ENCODE assay signal across 8 mouse cellular contexts in genomic region chr1:153308179-153308914, GRCm38 (mm10). TPM values are rescaled to one million over a fixed set of nuclear protein-coding genes. Genes with fewer than 3 reads are reported as not detected.
A peak's percentile ranks its signal among the peaks of the same experiment; 100 is the strongest.
DNase-seq lines count a peak whose midpoint lies in the region; ATAC-seq lines count a peak whose summit lies in the region.

No protein-coding gene starts in this region.

- no peak overlapping the region for H3K4me3 ChIP-seq in forebrain, embryonic 10.5 days
- no peak overlapping the region for H3K4me3 ChIP-seq in forebrain, embryonic 11.5 days (ENCODE audit: low read depth, low read length)
- no peak overlapping the region for H3K4me3 ChIP-seq in intestine, embryonic 16.5 days (ENCODE audit: low read length)
- no peak overlapping the region for H3K4me3 ChIP-seq in liver, embryonic 11.5 days (ENCODE audit: low read depth, low read length)

- no peak overlapping the region for H3K4me2 ChIP-seq in forebrain, embryonic 11.5 days (ENCODE audit: low read depth, low read length, severe bottlenecking)
- H3K4me2 ChIP-seq in intestine, embryonic 16.5 days (ENCODE audit: low read depth, low read length): peak overlapping the region; percentile 35
- peak overlapping the region; percentile 31 for H3K4me2 ChIP-seq in liver, embryonic 11.5 days

- no peak for ATAC-seq in forebrain, embryonic 11.5 days (replicated peaks; ENCODE audit: low FRiP score)
- peak; percentile 61 for ATAC-seq in intestine, embryonic 16.5 days
- ATAC-seq in liver, embryonic 11.5 days (replicated peaks; ENCODE audit: low FRiP score): no peak

- H3K4me1 ChIP-seq in forebrain, embryonic 10.5 days: peaks cover 22% of the 10 kb centered on the region
- H3K4me1 ChIP-seq in forebrain, embryonic 11.5 days (replicated peaks; ENCODE audit: control insufficient read depth, insufficient read depth, low read length): 0 out of 2 replicates have a peak, but pooled peaks cover 2% of the 10 kb centered on the region
- peaks cover 30% of the 10 kb centered on the region for H3K4me1 ChIP-seq in intestine, embryonic 16.5 days (ENCODE audit: control insufficient read depth, insufficient read depth, low read length)
- peaks cover 29% of the 10 kb centered on the region for H3K4me1 ChIP-seq in liver, embryonic 11.5 days (replicated peaks; ENCODE audit: control insufficient read depth, insufficient read depth, low read length)

- WGBS in forebrain, embryonic 10.5 days: 79% methylated on average over 9 of the region's 9 CpGs
- WGBS in forebrain, embryonic 11.5 days: 78% methylated on average over 9 of the region's 9 CpGs
- WGBS in intestine, embryonic 16.5 days: 45% methylated on average over 9 of the region's 9 CpGs
- WGBS in liver, embryonic 11.5 days: 74% methylated on average over 9 of the region's 9 CpGs

- no peak for DNase-seq in forebrain, embryonic 10.5 days (ENCODE audit: extremely low spot score, low spot score)
- DNase-seq in forebrain, embryonic 11.5 days (ENCODE audit: low spot score): no peak
- peak; percentile 16 to 20 for DNase-seq in cerebellum, adult 18-20 months
- peak; percentile 52 for DNase-seq in gastrocnemius, postnatal 10 days
- no peak for DNase-seq in liver, embryonic 11.5 days (ENCODE audit: low spot score)
- DNase-seq in right cerebral cortex, postnatal 36 days (ENCODE audit: low spot score in 2 of 2): peak; percentile 54 to 68
- DNase-seq in embryo, embryonic 10.5 days (ENCODE audit: low spot score): no peak

- H3K9ac ChIP-seq in forebrain, embryonic 11.5 days (ENCODE audit: low read length): no peak overlapping the region
- peak overlapping the region; percentile 25; the same call in 1 of the 2 replicates for H3K9ac ChIP-seq in intestine, embryonic 16.5 days (ENCODE audit: low read depth, low read length)
- H3K9ac ChIP-seq in liver, embryonic 11.5 days (ENCODE audit: low read depth, low read length): 0 out of 2 replicates have a peak overlapping the region, but pooled peaks have one; percentile 5

- H3K36me3 ChIP-seq in forebrain, embryonic 10.5 days (replicated peaks): peaks cover 3% of the 10 kb centered on the region; the same call in 1 of the 2 replicates
- no peaks in the 10 kb centered on the region for H3K36me3 ChIP-seq in forebrain, embryonic 11.5 days (ENCODE audit: control insufficient read depth, insufficient read depth, low read length)
- H3K36me3 ChIP-seq in intestine, embryonic 16.5 days (ENCODE audit: control insufficient read depth, insufficient read depth, low read length): 0 out of 2 replicates have a peak, but pooled peaks cover under 1% of the 10 kb centered on the region
- H3K36me3 ChIP-seq in liver, embryonic 11.5 days (ENCODE audit: control insufficient read depth, insufficient read depth, low read length): no peaks in the 10 kb centered on the region

- no peaks in the 10 kb centered on the region; the same call in 1 of the 2 replicates for H3K9me3 ChIP-seq in forebrain, embryonic 10.5 days
- no peaks in the 10 kb centered on the region for H3K9me3 ChIP-seq in forebrain, embryonic 11.5 days (ENCODE audit: control insufficient read depth, low read length)
- no peaks in the 10 kb centered on the region for H3K9me3 ChIP-seq in intestine, embryonic 16.5 days (ENCODE audit: control insufficient read depth, low read length)
- H3K9me3 ChIP-seq in liver, embryonic 11.5 days (ENCODE audit: control insufficient read depth, low read length): no peaks in the 10 kb centered on the region

- H3K27me3 ChIP-seq in forebrain, embryonic 10.5 days (ENCODE audit: poor library complexity, severe bottlenecking): no peaks in the 10 kb centered on the region
- H3K27me3 ChIP-seq in forebrain, embryonic 11.5 days (ENCODE audit: control insufficient read depth, insufficient read depth, low read length): no peaks in the 10 kb centered on the region
- H3K27me3 ChIP-seq in intestine, embryonic 16.5 days (replicated peaks; ENCODE audit: control insufficient read depth, insufficient read depth, low read length): no peaks in the 10 kb centered on the region
- no peaks in the 10 kb centered on the region for H3K27me3 ChIP-seq in liver, embryonic 11.5 days (replicated peaks; ENCODE audit: control insufficient read depth, insufficient read depth, low read length)

- H3K27ac ChIP-seq in forebrain, embryonic 10.5 days: peak overlapping the region; percentile 12
- H3K27ac ChIP-seq in forebrain, embryonic 11.5 days (ENCODE audit: low read depth, low read length): no peak overlapping the region
- peak overlapping the region; percentile 71 for H3K27ac ChIP-seq in intestine, embryonic 16.5 days (ENCODE audit: low read length)
- peak overlapping the region; percentile 54; the same call in 1 of the 2 replicates for H3K27ac ChIP-seq in liver, embryonic 11.5 days (ENCODE audit: low read depth, low read length)

RNA-seq across cellular contexts. Expression of gene Lamc1, which starts 24.2 kb away (rescaled TPM):
- polyA plus RNA-seq in forebrain, embryonic 10.5 days (2016; fragmentation: Nextera tagmentation; extraction: Ambion mirVana): 23.3 and 24.1 TPM in 2 replicates
- 31.4 and 31.5 TPM in 2 replicates for polyA plus RNA-seq in forebrain, embryonic 11.5 days (2014; fragmentation: Nextera tagmentation; extraction: Ambion mirVana)
- 100 to 1,000 TPM; 296 to 324 TPM for total RNA-seq in gastrocnemius, postnatal 10 days (2021)
- polyA plus RNA-seq in intestine, embryonic 16.5 days (2015; fragmentation: Nextera tagmentation; extraction: Ambion mirVana): 37.1 and 44.0 TPM in 2 replicates
- polyA plus RNA-seq in liver, embryonic 11.5 days (2014; fragmentation: Nextera tagmentation; extraction: Ambion mirVana): 29.5 and 31.9 TPM in 2 replicates

Comparison
In these comparisons a context has a peak if more than half of its experiments do, and no peak if none do; other contexts are left out.
1. DNase-seq: peak in cerebellum, adult 18-20 months (2 of 2), gastrocnemius, postnatal 10 days (single experiment) and right cerebral cortex, postnatal 36 days (2 of 2); none in forebrain, embryonic 10.5 days (single experiment), forebrain, embryonic 11.5 days (single experiment), liver, embryonic 11.5 days (single experiment) and embryo, embryonic 10.5 days (single experiment).